Mouse (Mus musculus): ENCODE data around the gene Kbtbd7. TPM values are rescaled to one million over a fixed set of nuclear protein-coding genes. Genes with fewer than 3 reads are reported as not detected.
A peak's percentile ranks its signal among the peaks of the same experiment; 100 is the strongest.
"Not testable (repeated sequence)": the region's sequence is repeated elsewhere in the genome, so short reads cannot be mapped to it uniquely, and the experiment has no call there.

Gene Kbtbd7
- polyA plus RNA-seq, 1 experiment from 2014 or later: 6.2 TPM

- no peak for ATAC-seq
- no peak overlapping the region for H3K4me2 ChIP-seq
Measured at GRCm38 (mm10) chr14:79410662-79411061, 15.6 kb upstream of the Kbtbd7 start.

GRCm38 (mm10) chr14:79413121-79413520, 13.2 kb upstream of the Kbtbd7 start:
- H3K4me2 ChIP-seq: no peak overlapping the region
- no peaks in the 10 kb centered on the region for H3K27me3 ChIP-seq (replicated peaks)
- no peak overlapping the region for H3K9ac ChIP-seq
- ATAC-seq: no peak
- H3K4me3 ChIP-seq: no peak overlapping the region
- peaks cover 20% of the 10 kb centered on the region for H3K36me3 ChIP-seq
- H3K27ac ChIP-seq: no peak overlapping the region
- H3K9me3 ChIP-seq (replicated peaks): no peaks in the 10 kb centered on the region
- WGBS (ENCODE audit: insufficient replicate concordance): 86% methylated on average over 6 of the region's 6 CpGs
- peaks cover 4% of the 10 kb centered on the region; the same call in 1 of the 2 replicates for H3K4me1 ChIP-seq

More at GRCm38 (mm10) chr14:79410662-79411061, 15.6 kb upstream of the Kbtbd7 start:
- 62% methylated on average over 2 of the region's 2 CpGs for WGBS (ENCODE audit: insufficient replicate concordance)
- Histone ChIP-seq H3K4me3 (no peak overlapping the region), H3K36me3 (peaks cover 17% of the 10 kb centered on the region), H3K27ac (no peak overlapping the region), H3K27me3 (replicated peaks) (no peaks in the 10 kb centered on the region), H3K4me1 (peaks cover 9% of the 10 kb centered on the region; the same call in 1 of the 2 replicates), H3K9me3 (replicated peaks) (no peaks in the 10 kb centered on the region), H3K9ac (no peak overlapping the region)

GRCm38 (mm10) chr14:79420083-79420685, 6.1 kb upstream of the Kbtbd7 start:
- H3K4me3 ChIP-seq: no peak overlapping the region
- no peaks in the 10 kb centered on the region for H3K27me3 ChIP-seq (replicated peaks)
- H3K36me3 ChIP-seq: peaks cover 7% of the 10 kb centered on the region; the same call in 1 of the 2 replicates
- no peak overlapping the region for H3K27ac ChIP-seq
- ATAC-seq: no peak
- H3K4me2 ChIP-seq: no peak overlapping the region
- no peak overlapping the region for H3K9ac ChIP-seq
- no peaks in the 10 kb centered on the region for H3K4me1 ChIP-seq
- H3K9me3 ChIP-seq (replicated peaks): no peaks in the 10 kb centered on the region
- 74% methylated on average over 20 of the region's 20 CpGs for WGBS (ENCODE audit: insufficient replicate concordance)

- Histone ChIP-seq H3K9ac (peak overlapping the region; percentile 69), H3K27ac (peak overlapping the region; percentile 95), H3K4me3 (peak overlapping the region; percentile 60), H3K4me2 (peak overlapping the region; percentile 62), H3K4me1 (peaks cover 14% of the 10 kb centered on the region), H3K36me3 (peaks cover 11% of the 10 kb centered on the region)
- H3K9me3 ChIP-seq (replicated peaks); H3K27me3 ChIP-seq (replicated peaks): not testable (repeated sequence)
- ATAC-seq: peak; percentile 44
- 52% methylated on average over 7 of the region's 59 CpGs for WGBS (ENCODE audit: insufficient replicate concordance)
Measured at GRCm38 (mm10) chr14:79426730-79427365, 537 bp downstream of the Kbtbd7 start.

- WGBS (ENCODE audit: insufficient replicate concordance): 73% methylated on average over 1 of the region's 1 CpGs
- no peak for ATAC-seq
Measured at GRCm38 (mm10) chr14:79434068-79434467, 7.8 kb downstream of the Kbtbd7 start.

GRCm38 (mm10) chr14:79440655-79441054, 14.3 kb downstream of the Kbtbd7 start:
- Histone ChIP-seq H3K4me2 (no peak overlapping the region), H3K27me3 (replicated peaks) (peaks cover 7% of the 10 kb centered on the region), H3K9ac (no peak overlapping the region), H3K36me3 (no peaks in the 10 kb centered on the region), H3K4me1 (peaks cover 5% of the 10 kb centered on the region; the same call in 1 of the 2 replicates), H3K9me3 (replicated peaks) (peaks cover 6% of the 10 kb centered on the region; the same call in 1 of the 2 replicates), H3K27ac (no peak overlapping the region), H3K4me3 (no peak overlapping the region)
- WGBS (ENCODE audit: insufficient replicate concordance): 73% methylated on average over 2 of the region's 2 CpGs
- ATAC-seq: no peak

More at GRCm38 (mm10) chr14:79434068-79434467, 7.8 kb downstream of the Kbtbd7 start:
- Histone ChIP-seq H3K4me1 (no peaks in the 10 kb centered on the region), H3K4me3 (no peak overlapping the region), H3K27ac (no peak overlapping the region), H3K4me2 (no peak overlapping the region), H3K36me3 (no peaks in the 10 kb centered on the region), H3K9ac (no peak overlapping the region), H3K9me3 (replicated peaks) (no peaks in the 10 kb centered on the region), H3K27me3 (replicated peaks) (no peaks in the 10 kb centered on the region)

GRCm38 (mm10) chr14:79441441-79441840, 15.1 kb downstream of the Kbtbd7 start:
- Histone ChIP-seq H3K4me2 (no peak overlapping the region), H3K27ac (no peak overlapping the region), H3K36me3 (no peaks in the 10 kb centered on the region), H3K9me3 (replicated peaks) (peaks cover 6% of the 10 kb centered on the region; the same call in 1 of the 2 replicates), H3K27me3 (replicated peaks) (peaks cover 7% of the 10 kb centered on the region), H3K4me1 (peaks cover 5% of the 10 kb centered on the region; the same call in 1 of the 2 replicates), H3K9ac (no peak overlapping the region), H3K4me3 (no peak overlapping the region)
- WGBS (ENCODE audit: insufficient replicate concordance): 29% methylated on average over 5 of the region's 5 CpGs
- no peak for ATAC-seq

GRCm38 (mm10) chr14:79444601-79445000, 18.3 kb downstream of the Kbtbd7 start:
- no peak overlapping the region for H3K4me2 ChIP-seq
- H3K27me3 ChIP-seq (replicated peaks): peaks cover 7% of the 10 kb centered on the region
- H3K27ac ChIP-seq: no peak overlapping the region
- no peak overlapping the region for H3K9ac ChIP-seq
- H3K4me1 ChIP-seq: peaks cover 5% of the 10 kb centered on the region; the same call in 1 of the 2 replicates
- no peak overlapping the region for H3K4me3 ChIP-seq
- 76% methylated on average over 9 of the region's 9 CpGs for WGBS (ENCODE audit: insufficient replicate concordance)
- H3K36me3 ChIP-seq: no peaks in the 10 kb centered on the region
- ATAC-seq: no peak
- H3K9me3 ChIP-seq (replicated peaks): peaks cover 4% of the 10 kb centered on the region; the same call in 1 of the 2 replicates

GRCm38 (mm10) chr14:79445055-79445620, 18.8 kb downstream of the Kbtbd7 start:
- no peak overlapping the region for H3K4me2 ChIP-seq

GRCm38 (mm10) chr14:79451681-79452590, 25.6 kb downstream of the Kbtbd7 start, which contains the start of gene Kbtbd6:
Gene Kbtbd6 (plus strand): TSS chr14:79451835.
- WGBS (ENCODE audit: insufficient replicate concordance): 25% methylated on average over 46 of the region's 89 CpGs
- Histone ChIP-seq H3K9ac (peak within 1 kb of the TSS; percentile 76), H3K4me1 (peaks cover 35% of the 10 kb centered on the region), H3K4me2 (peak within 1 kb of the TSS; percentile 78), H3K27ac (peak within 1 kb of the TSS; percentile 95), H3K4me3 (peak within 1 kb of the TSS; percentile 65)
- ATAC-seq: peak; percentile 93
- not testable (repeated sequence) for H3K27me3 ChIP-seq (replicated peaks); H3K36me3 ChIP-seq; H3K9me3 ChIP-seq (replicated peaks)

More at GRCm38 (mm10) chr14:79445055-79445620, 18.8 kb downstream of the Kbtbd7 start:
- no peak for ATAC-seq
- Histone ChIP-seq H3K4me1 (peaks cover 5% of the 10 kb centered on the region; the same call in 1 of the 2 replicates), H3K27me3 (replicated peaks) (peaks cover 7% of the 10 kb centered on the region), H3K9me3 (replicated peaks) (no peaks in the 10 kb centered on the region), H3K36me3 (no peaks in the 10 kb centered on the region), H3K27ac (no peak overlapping the region), H3K4me3 (no peak overlapping the region), H3K9ac (no peak overlapping the region)
- 74% methylated on average over 16 of the region's 16 CpGs for WGBS (ENCODE audit: insufficient replicate concordance)

- peak overlapping the region; percentile 23 for H3K4me3 ChIP-seq
- H3K27ac ChIP-seq; H3K9ac ChIP-seq; H3K9me3 ChIP-seq (replicated peaks); H3K27me3 ChIP-seq (replicated peaks); ATAC-seq; H3K36me3 ChIP-seq: not testable (repeated sequence)
- WGBS (ENCODE audit: insufficient replicate concordance): 92% methylated on average over 7 of the region's 10 CpGs
- H3K4me1 ChIP-seq: peaks cover 41% of the 10 kb centered on the region
- peak overlapping the region; percentile 55 for H3K4me2 ChIP-seq
Measured at GRCm38 (mm10) chr14:79452591-79452934, 26.3 kb downstream of the Kbtbd7 start.
